Mouse (Mus musculus) left cerebral cortex, postnatal 36 days (tissue): ENCODE data around the gene Fntb. TPM values are rescaled to one million over a fixed set of nuclear protein-coding genes. Genes with fewer than 3 reads are reported as not detected.

Experiments used
- DNase-seq, 2 experiments: peaks; one replicate each; pipeline ENCODE4 v3.0.0; 2021 to 2022; ENCODE audit warnings: low spot score in 2 of 2, mixed read lengths in 1 of 2
- intact Hi-C: fragments of 180-260 bp; cut with DNase I; formaldehyde crosslinking; loops from one replicate; pipeline ENCODE4 v1.15.1; 2025
- total RNA-seq, 2 experiments: library from RNA; stranded (reverse); gene quantifications; 2 replicates each; pipeline ENCODE4 v1.2.3; 2021

Fntb gene
- total RNA-seq, 2 experiments from 2014 or later: 25.8 to 27.5 TPM

DNA sequence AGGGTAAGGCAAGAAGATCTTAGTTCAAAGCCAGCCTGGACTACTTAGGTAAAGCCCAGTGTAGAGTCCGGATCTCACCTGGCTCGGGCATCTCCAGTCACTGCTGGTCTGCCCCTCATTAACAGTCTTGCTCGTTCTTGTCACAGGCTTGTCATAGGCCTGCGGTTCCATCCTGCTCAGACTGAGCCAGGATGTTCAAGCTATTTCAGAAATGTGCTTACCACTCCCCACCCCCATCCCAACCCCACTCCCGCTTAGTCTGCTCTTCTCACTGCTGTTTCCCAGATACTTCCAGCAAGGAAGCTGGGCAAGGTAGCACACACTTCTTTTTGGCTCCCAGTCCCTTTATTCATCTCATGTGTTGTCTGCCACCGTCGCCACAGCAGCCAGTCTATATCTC, 104.2 kb downstream of the Fntb start:
- DNase-seq: no peak
- intact Hi-C loops: no loop called here

DNA sequence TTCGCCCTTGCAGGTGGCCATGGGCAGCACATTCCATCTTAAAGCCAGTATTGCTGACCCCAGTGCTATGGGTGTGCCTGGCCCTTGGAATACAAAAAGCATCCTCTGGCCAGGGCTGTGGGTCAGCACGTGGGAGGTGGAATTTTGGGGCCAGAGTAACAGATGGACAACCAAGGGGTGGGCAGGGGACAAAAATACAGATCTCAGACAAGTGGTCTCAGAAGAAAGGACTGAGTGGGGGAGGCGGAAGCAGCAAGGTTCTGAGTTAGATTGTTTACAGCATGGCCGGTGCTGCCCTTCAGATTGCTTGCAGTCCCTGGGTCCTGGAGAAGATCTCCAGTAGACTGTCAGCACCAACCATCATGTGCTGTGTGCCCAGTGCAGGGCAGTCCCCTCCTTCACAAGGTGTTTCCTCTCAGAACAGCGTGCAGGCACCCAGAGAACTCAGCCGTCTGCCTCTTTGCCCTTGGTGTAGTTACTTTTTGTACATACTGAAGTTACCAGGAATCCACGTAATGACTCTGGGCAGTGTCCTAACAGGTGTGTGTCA, 107.5 kb downstream of the Fntb start:
- DNase-seq: no peak
- intact Hi-C loops: no loop called here

DNA sequence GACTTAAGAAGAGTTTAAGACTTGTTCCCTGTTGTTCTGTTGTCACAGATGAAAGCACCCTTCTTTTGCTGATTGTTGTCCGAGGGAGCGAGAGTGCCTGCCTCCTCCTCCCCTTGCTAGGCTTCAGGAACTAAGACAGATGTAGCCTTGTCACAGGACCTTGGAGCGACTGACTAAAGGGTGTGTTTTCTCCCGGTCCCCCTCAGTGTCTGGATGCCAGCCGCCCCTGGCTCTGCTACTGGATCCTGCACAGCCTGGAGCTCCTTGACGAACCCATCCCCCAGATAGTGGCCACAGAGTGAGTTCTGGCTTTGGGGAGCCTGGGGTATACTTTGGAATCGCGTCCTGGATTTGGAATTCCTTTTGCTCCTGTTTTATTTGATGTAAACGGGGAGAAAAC, 109.4 kb downstream of the Fntb start:
- DNase-seq: no peak
- intact Hi-C loops: no loop called here

DNA sequence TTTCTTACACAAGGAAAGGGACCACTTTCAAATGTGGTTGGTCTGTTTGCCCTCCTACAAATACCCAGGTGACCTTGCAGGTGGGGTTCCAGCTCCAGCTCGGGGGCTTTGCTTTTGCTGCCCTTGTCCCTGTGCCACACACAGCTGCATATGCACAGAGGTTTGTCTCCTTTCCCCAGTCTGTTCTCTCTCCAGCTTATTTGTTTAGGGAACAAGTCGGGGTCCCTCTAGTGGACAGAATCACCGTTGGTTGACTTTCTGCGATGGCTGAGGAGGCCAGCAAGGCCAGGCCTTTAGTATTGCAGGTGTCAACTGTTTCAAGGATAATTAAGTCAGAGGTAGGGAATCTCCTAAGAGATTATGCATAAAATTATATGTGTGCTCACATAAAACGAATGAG, 113.9 kb downstream of the Fntb start:
- intact Hi-C loops: loop anchor here (2.0 kb wide), 1 partner anchor 42 kb away; no protein-coding TSS in a partner anchor
- peak in 1 of 2 experiments; percentile 23 for DNase-seq

DNA sequence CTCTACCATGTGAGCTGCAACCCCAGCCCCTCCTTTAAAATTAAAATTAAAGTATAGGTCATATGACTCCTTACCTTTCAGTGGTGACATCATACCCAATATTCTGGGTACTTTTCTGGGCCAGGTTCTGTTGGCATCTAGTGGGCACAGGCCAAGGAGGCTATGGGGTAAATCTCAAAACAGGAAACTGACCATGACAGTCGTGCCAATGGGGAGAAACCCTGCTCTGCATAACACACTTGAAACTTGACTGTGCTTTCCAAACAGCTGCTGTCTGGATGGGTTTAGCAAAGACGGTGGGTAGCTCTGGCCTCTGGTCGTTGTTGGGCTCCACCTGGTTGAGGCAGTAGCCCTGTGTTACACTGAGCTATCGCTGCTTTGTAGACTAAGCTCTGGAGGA, 114.7 kb downstream of the Fntb start:
- intact Hi-C loops: no loop called here
- DNase-seq: no peak

GRCm38 (mm10) chr12:76883824-76884223, 118.4 kb downstream of the Fntb start:
- no peak for DNase-seq
- intact Hi-C loops: no loop called here

- intact Hi-C loops: no loop called here
- DNase-seq: no peak
These were observed 119.7 kb downstream of the Fntb start for GRCm38 (mm10) chr12:76885103-76885502.

DNA sequence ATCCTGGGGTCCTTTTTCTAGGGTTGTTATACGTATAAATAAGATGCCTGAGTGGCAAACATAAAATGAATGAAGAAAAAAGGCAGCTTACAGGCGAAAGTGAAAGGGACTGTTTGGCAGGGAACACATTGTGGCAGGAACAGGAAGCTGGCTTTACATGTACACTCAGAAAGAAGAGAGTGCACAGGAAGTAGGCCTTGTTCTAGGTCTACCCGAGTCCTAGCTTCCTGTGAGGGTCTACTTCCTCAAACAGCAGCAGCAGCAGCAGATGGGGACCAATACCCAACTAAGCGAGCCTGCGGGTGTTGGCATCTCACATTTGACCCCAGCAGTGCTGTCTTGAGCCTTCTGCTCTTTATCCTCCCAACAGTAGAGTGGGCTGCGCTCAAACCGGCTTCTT, 121.4 kb downstream of the Fntb start:
- intact Hi-C loops: no loop called here
- DNase-seq: no peak

- DNase-seq: no peak
- intact Hi-C loops: no loop called here
These were observed 122.6 kb downstream of the Fntb start for GRCm38 (mm10) chr12:76887941-76888340.

GRCm38 (mm10) chr12:76889404-76890184, 124.2 kb downstream of the Fntb start:
- DNase-seq: no peak

GRCm38 (mm10) chr12:76891160-76891559, 125.8 kb downstream of the Fntb start:
- intact Hi-C loops: no loop called here
- no peak for DNase-seq

More at GRCm38 (mm10) chr12:76889404-76890184, 124.2 kb downstream of the Fntb start:
- intact Hi-C loops: no loop called here

GRCm38 (mm10) chr12:76892910-76893695, 127.7 kb downstream of the Fntb start:
- intact Hi-C loops: no loop called here

GRCm38 (mm10) chr12:76894792-76895559, 129.6 kb downstream of the Fntb start:
- intact Hi-C loops: no loop called here
- DNase-seq: no peak

More at GRCm38 (mm10) chr12:76892910-76893695, 127.7 kb downstream of the Fntb start:
- DNase-seq: no peak

DNA sequence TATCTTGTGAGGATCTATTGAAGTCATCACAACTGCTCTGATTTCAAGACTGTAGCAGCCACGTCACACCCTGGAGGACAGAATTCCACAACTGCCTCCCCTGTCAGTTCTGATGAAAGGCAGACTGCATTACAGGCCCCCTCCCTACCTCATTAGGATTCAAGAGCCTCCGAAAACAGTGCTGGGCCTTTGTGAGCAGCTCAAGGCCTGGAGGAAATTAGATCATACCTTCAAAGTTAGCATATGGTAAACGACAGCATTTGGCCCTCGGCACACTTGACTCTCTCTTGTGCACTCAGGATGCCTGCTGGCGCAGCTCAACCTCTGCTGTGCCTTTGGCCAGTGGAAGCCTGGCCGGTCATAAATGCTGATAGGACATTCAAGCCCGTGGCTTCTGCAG, 130.4 kb downstream of the Fntb start:
- intact Hi-C loops: no loop called here
- DNase-seq: no peak

DNA sequence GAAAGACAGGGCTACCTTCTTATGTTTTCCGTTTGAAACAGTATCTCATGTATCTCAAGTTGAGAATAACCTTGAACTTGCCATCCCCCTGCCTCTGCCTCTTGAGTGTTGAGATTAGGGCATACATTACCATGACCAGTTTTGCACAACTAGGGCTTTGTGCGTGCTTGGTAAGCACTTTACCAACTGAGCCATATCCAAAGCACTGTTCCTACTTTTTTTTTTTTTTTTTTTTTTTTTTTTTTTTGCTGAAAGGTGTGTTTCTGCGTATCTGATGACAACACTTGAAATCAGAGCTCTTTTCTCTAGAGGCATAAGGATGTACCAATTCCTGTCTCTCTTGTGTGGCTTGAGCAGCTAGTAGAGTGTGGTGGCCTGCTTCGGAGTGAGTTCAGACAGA, 131.2 kb downstream of the Fntb start:
- intact Hi-C loops: no loop called here
- no peak for DNase-seq

DNA sequence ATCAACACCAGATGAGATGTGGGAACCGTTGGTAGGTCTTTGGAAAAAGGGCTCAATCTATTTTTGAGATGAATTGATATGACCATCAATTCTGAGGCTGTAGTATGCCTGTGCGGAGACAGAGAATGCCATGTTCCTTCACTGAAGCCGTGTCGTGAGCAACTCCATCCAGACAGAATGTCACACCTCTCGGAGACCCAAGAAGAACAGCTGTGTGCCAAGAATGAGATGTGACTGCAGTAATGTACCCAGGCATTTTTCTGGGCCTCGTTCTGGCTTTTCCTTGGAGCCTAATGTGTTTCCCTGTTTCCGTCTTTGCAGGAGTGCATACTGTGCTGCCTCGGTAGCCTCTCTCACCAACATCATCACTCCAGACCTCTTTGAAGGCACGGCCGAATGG, 131.6 kb downstream of the Fntb start:
- intact Hi-C loops: no loop called here
- no peak for DNase-seq

- intact Hi-C loops: no loop called here
- DNase-seq: no peak
These were observed 132.8 kb downstream of the Fntb start for GRCm38 (mm10) chr12:76898141-76898540.

GRCm38 (mm10) chr12:76899261-76899975, 134.0 kb downstream of the Fntb start:
- DNase-seq: no peak
- intact Hi-C loops: no loop called here
